Mouse (Mus musculus) lung, adult 18-20 months (tissue): ENCODE measurements around the gene Endou.

Experiments
- DNase-seq, 2 experiments: peaks; one replicate each; pipeline ENCODE4 v3.0.0; 2022; ENCODE audit warnings: mixed read lengths in 2 of 2

The Endou gene

GRCm38 (mm10) chr15:97726310-97726709, 4.8 kb downstream of the Endou start:
- DNase-seq: no peak

- no peak for DNase-seq
Measured at GRCm38 (mm10) chr15:97725198-97725785, 5.8 kb downstream of the Endou start.

- no peak for DNase-seq
Measured at GRCm38 (mm10) chr15:97724346-97725197, 6.6 kb downstream of the Endou start.

- no peak for DNase-seq
Measured at GRCm38 (mm10) chr15:97723536-97724345, 7.4 kb downstream of the Endou start.

GRCm38 (mm10) chr15:97721008-97721701, 10.0 kb downstream of the Endou start:
- no peak for DNase-seq

GRCm38 (mm10) chr15:97720026-97720675, 11.0 kb downstream of the Endou start:
- DNase-seq: peak; percentile 39 to 44

GRCm38 (mm10) chr15:97719494-97719893, 11.6 kb downstream of the Endou start:
- no peak for DNase-seq

GRCm38 (mm10) chr15:97718535-97719155, 12.5 kb downstream of the Endou start:
- DNase-seq: peak; percentile 25 to 60

GRCm38 (mm10) chr15:97717861-97718534, 13.1 kb downstream of the Endou start:
- peak; percentile 57 to 67 for DNase-seq

- no peak for DNase-seq
Measured at GRCm38 (mm10) chr15:97716782-97717181, 14.4 kb downstream of the Endou start.

GRCm38 (mm10) chr15:97715734-97716133, 15.4 kb downstream of the Endou start:
- DNase-seq: no peak

GRCm38 (mm10) chr15:97715083-97715482, 16.1 kb downstream of the Endou start:
- no peak for DNase-seq

- no peak for DNase-seq
Measured at GRCm38 (mm10) chr15:97712546-97712945, 18.6 kb downstream of the Endou start.

GRCm38 (mm10) chr15:97710906-97711305, 20.2 kb downstream of the Endou start:
- no peak for DNase-seq

- peak; percentile 84 to 85 for DNase-seq
Measured at GRCm38 (mm10) chr15:97705211-97706050, 25.7 kb downstream of the Endou start, which contains the start of gene Rpap3. Rpap3 (minus strand) TSS chr15:97705825.

- no peak for DNase-seq
Measured at GRCm38 (mm10) chr15:97696616-97697015, 34.5 kb downstream of the Endou start.

GRCm38 (mm10) chr15:97693411-97693810, 37.7 kb downstream of the Endou start:
- DNase-seq: no peak

GRCm38 (mm10) chr15:97684118-97684517, 47.0 kb downstream of the Endou start:
- DNase-seq: no peak

GRCm38 (mm10) chr15:97682053-97682452, 49.1 kb downstream of the Endou start:
- DNase-seq: no peak
